Mouse (Mus musculus) kidney, postnatal 4 days (tissue): ENCODE results near the gene Slc48a1.
A peak's percentile ranks its signal among the peaks of the same experiment; 100 is the strongest.

Experiments
- DNase-seq, 2 experiments: peaks; one replicate each; pipeline ENCODE4 v3.0.0; 2021; ENCODE audit warnings: mixed read lengths in 2 of 2

The Slc48a1 gene

GRCm38 (mm10) chr15:97778311-97779098 is at the start of gene Slc48a1:
Slc48a1 (plus strand) TSS chr15:97778520.
- DNase-seq, result peak in 1 of 2 experiments; percentile 20

- DNase-seq, result peak in 1 of 2 experiments; percentile 32
Measured at GRCm38 (mm10) chr15:97728804-97729203, 49.5 kb upstream of the Slc48a1 start.

- DNase-seq, result peak in 1 of 2 experiments; percentile 46
Measured at GRCm38 (mm10) chr15:97730365-97730764, 48.0 kb upstream of the Slc48a1 start.

GRCm38 (mm10) chr15:97731111-97731510 is 47.2 kb upstream of the Slc48a1 start, which contains the start of gene Endou:
Endou (minus strand) TSS chr15:97731339.
- no peak for DNase-seq

- DNase-seq, result no peak
Measured at GRCm38 (mm10) chr15:97731988-97732387, 46.3 kb upstream of the Slc48a1 start.

GRCm38 (mm10) chr15:97738923-97739322 is 39.4 kb upstream of the Slc48a1 start:
- no peak for DNase-seq

- no peak for DNase-seq
Measured at GRCm38 (mm10) chr15:97740283-97740732, 38.0 kb upstream of the Slc48a1 start.

- no peak for DNase-seq
Measured at GRCm38 (mm10) chr15:97741662-97742061, 36.7 kb upstream of the Slc48a1 start.

- no peak for DNase-seq
Measured at GRCm38 (mm10) chr15:97742074-97742473, 36.2 kb upstream of the Slc48a1 start.

- DNase-seq, result no peak
Measured at GRCm38 (mm10) chr15:97742600-97742999, 35.7 kb upstream of the Slc48a1 start.

- DNase-seq, result no peak
Measured at GRCm38 (mm10) chr15:97743210-97743609, 35.1 kb upstream of the Slc48a1 start.

GRCm38 (mm10) chr15:97743961-97744525 is 34.3 kb upstream of the Slc48a1 start:
- no peak for DNase-seq

- DNase-seq, result peak in 1 of 2 experiments; percentile 23
Measured at GRCm38 (mm10) chr15:97744930-97745329, 33.4 kb upstream of the Slc48a1 start.

- DNase-seq, result peak; percentile 37 to 52
Measured at GRCm38 (mm10) chr15:97745331-97745730, 33.0 kb upstream of the Slc48a1 start.

GRCm38 (mm10) chr15:97746278-97746677 is 32.0 kb upstream of the Slc48a1 start:
- no peak for DNase-seq

- DNase-seq, result no peak
Measured at GRCm38 (mm10) chr15:97746748-97747147, 31.6 kb upstream of the Slc48a1 start.

GRCm38 (mm10) chr15:97747486-97747885 is 30.8 kb upstream of the Slc48a1 start:
- DNase-seq, result no peak

GRCm38 (mm10) chr15:97748309-97748708 is 30.0 kb upstream of the Slc48a1 start:
- no peak for DNase-seq

GRCm38 (mm10) chr15:97748964-97749363 is 29.4 kb upstream of the Slc48a1 start:
- DNase-seq, result no peak

GRCm38 (mm10) chr15:97749397-97749796 is 28.9 kb upstream of the Slc48a1 start:
- DNase-seq, result no peak

GRCm38 (mm10) chr15:97749841-97750240 is 28.5 kb upstream of the Slc48a1 start:
- no peak for DNase-seq

- peak; percentile 80 to 88 for DNase-seq
Measured at GRCm38 (mm10) chr15:97750697-97751096, 27.6 kb upstream of the Slc48a1 start.

- peak in 1 of 2 experiments; percentile 57 for DNase-seq
Measured at GRCm38 (mm10) chr15:97751676-97752075, 26.6 kb upstream of the Slc48a1 start.

GRCm38 (mm10) chr15:97752491-97752890 is 25.8 kb upstream of the Slc48a1 start:
- peak in 1 of 2 experiments; percentile 42 for DNase-seq
